Mouse (Mus musculus) liver, postnatal 0 days (tissue): Measurements from ENCODE around the gene Atp6v1g1. TPM values are rescaled to one million over a fixed set of nuclear protein-coding genes. Genes with fewer than 3 reads are reported as not detected.
A peak's percentile ranks its signal among the peaks of the same experiment; 100 is the strongest.

ENCODE experiments used
- ATAC-seq: fragments of 200-750 bp; cut with Nextera tagmentation; 2 replicates; pipeline ENCODE4 v1.8.0; 2017; ENCODE audit warnings: mild to moderate bottlenecking, moderate library complexity
- DNase-seq: peaks from one replicate; pipeline ENCODE4 v3.0.0-alpha.2; 2016
- H3K27ac ChIP-seq: fragments of 300-500 bp; sonication (generic); 2 replicates; pipeline ENCODE4 v1.5.1; 2014; ENCODE audit warnings: antibody characterized with exemption, moderate library complexity, mild to moderate bottlenecking, low read depth
- H3K27me3 ChIP-seq: fragments of 300-500 bp; sonication (generic); 2 replicates; pipeline ENCODE4 v1.6.1; 2014; ENCODE audit warnings: low read length, control low read depth, mixed read lengths; ENCODE audit not compliant: insufficient read depth
- H3K36me3 ChIP-seq: fragments of 300-500 bp; sonication (generic); replicated peaks from 2 replicates; pipeline ENCODE4 v1.6.1; 2014; ENCODE audit warnings: mild to moderate bottlenecking, control low read depth, low read length, moderate library complexity, mixed read lengths; ENCODE audit not compliant: insufficient read depth
- H3K4me1 ChIP-seq: fragments of 300-500 bp; sonication (generic); 2 replicates; pipeline ENCODE4 v1.6.1; 2014; ENCODE audit warnings: antibody characterized with exemption, mild to moderate bottlenecking, control low read depth; ENCODE audit not compliant: insufficient read depth
- H3K4me2 ChIP-seq: fragments of 300-500 bp; sonication (generic); 2 replicates; pipeline ENCODE4 v1.6.1; 2014; ENCODE audit warnings: low read depth, mild to moderate bottlenecking, low read length, moderate library complexity, mixed read lengths
- H3K4me3 ChIP-seq: fragments of 300-500 bp; sonication (generic); 2 replicates; pipeline ENCODE4 v1.5.1; 2014; ENCODE audit warnings: low read depth, low read length
- H3K9ac ChIP-seq: fragments of 300-500 bp; sonication (generic); replicated peaks from 2 replicates; pipeline ENCODE4 v1.6.1; 2014; ENCODE audit warnings: mild to moderate bottlenecking, moderate library complexity
- H3K9me3 ChIP-seq: fragments of 300-500 bp; sonication (generic); 2 replicates; pipeline ENCODE4 v1.6.1; 2016; ENCODE audit warnings: mild to moderate bottlenecking, control low read depth, low read length, mixed read lengths
- CTCF ChIP-seq: sonication (generic); IDR thresholded peaks from 2 replicates; pipeline ENCODE4 v1.5.1; 2016; ENCODE audit warnings: antibody characterized with exemption, low read depth
- EP300 ChIP-seq: IDR thresholded peaks from 2 replicates; pipeline ENCODE4 v1.6.1; 2016; ENCODE audit warnings: antibody characterized with exemption, low read depth, mild to moderate bottlenecking
- WGBS: fragments of 180-500 bp; shearing (Covaris S2); extraction: QIAGEN DNeasy Blood & Tissue Kit; methylation state at CpG from one replicate; pipeline ENCODE4 v1.1.7; 2014; ENCODE audit not compliant: insufficient replicate concordance; 5-methylcytosine and 5-hydroxymethylcytosine counted together
- polyA plus RNA-seq: library from polyadenylated mRNA; unstranded; fragments of >200 nt; fragmentation: Nextera tagmentation; extraction: Ambion mirVana; gene quantifications from 2 replicates; pipeline ENCODE4 v1.2.1, GENCODE M21; 2015

The Atp6v1g1 gene
- polyA plus RNA-seq, result 148 and 152 TPM in 2 replicates

GRCm38 (mm10) chr4:63544494-63545230 is at the start of gene Atp6v1g1:
Gene Atp6v1g1 (plus strand): TSS chr4:63544772.
- under 1% methylated on average over 46 of the region's 57 CpGs for WGBS
- H3K27me3 ChIP-seq, result no peaks in the 10 kb centered on the region
- peaks cover 30% of the 10 kb centered on the region for H3K4me1 ChIP-seq
- peaks cover 16% of the 10 kb centered on the region for H3K36me3 ChIP-seq
- peak within 1 kb of the TSS; percentile 64 for H3K4me3 ChIP-seq
- TF ChIP-seq CTCF (no peak), EP300 (peak; percentile 40; the same call in 1 of the 2 replicates)
- DNase-seq (peak; percentile 95), ATAC-seq (peak; percentile 94)
- H3K9me3 ChIP-seq, result no peaks in the 10 kb centered on the region
- H3K4me2 ChIP-seq, result peak within 1 kb of the TSS; percentile 72
- H3K27ac ChIP-seq, result peak within 1 kb of the TSS; percentile 88
- H3K9ac ChIP-seq, result peak within 1 kb of the TSS; percentile 82

GRCm38 (mm10) chr4:63494967-63495914 is 49.3 kb upstream of the Atp6v1g1 start:
- ATAC-seq (peak; percentile 69), DNase-seq (peak; percentile 63)
- WGBS, result 2% methylated on average over 102 of the region's 107 CpGs
- Histone ChIP-seq H3K36me3 (no peaks in the 10 kb centered on the region), H3K27ac (no peak overlapping the region), H3K4me3 (peak overlapping the region; percentile 59), H3K9ac (peak overlapping the region; percentile 39; the same call in 1 of the 2 replicates), H3K4me1 (peaks cover 7% of the 10 kb centered on the region; the same call in 1 of the 2 replicates), H3K4me2 (peak overlapping the region; percentile 73), H3K9me3 (no peaks in the 10 kb centered on the region), H3K27me3 (peaks cover 41% of the 10 kb centered on the region)
- TF ChIP-seq EP300, result no peak
- no peak for TF ChIP-seq CTCF

- Histone ChIP-seq H3K27me3 (peaks cover 45% of the 10 kb centered on the region), H3K9me3 (no peaks in the 10 kb centered on the region), H3K4me3 (peak within 1 kb of the TSS; percentile 59), H3K4me1 (peaks cover 7% of the 10 kb centered on the region; the same call in 1 of the 2 replicates), H3K36me3 (no peaks in the 10 kb centered on the region), H3K9ac (peak within 1 kb of the TSS; percentile 39; the same call in 1 of the 2 replicates), H3K4me2 (peak within 1 kb of the TSS; percentile 73), H3K27ac (no peak within 1 kb of the TSS)
- DNase-seq (peak; percentile 81), ATAC-seq (peak; percentile 71)
- WGBS, result 0% methylated on average over 32 of the region's 34 CpGs
- TF ChIP-seq EP300, result no peak
These were observed 48.7 kb upstream of the Atp6v1g1 start, which contains the start of gene Whrn for GRCm38 (mm10) chr4:63495915-63496278. Gene Whrn (minus strand): TSS chr4:63495991.

- no peaks in the 10 kb centered on the region for H3K9me3 ChIP-seq
- H3K36me3 ChIP-seq, result no peaks in the 10 kb centered on the region
- TF ChIP-seq EP300, result no peak
- no peak for TF ChIP-seq CTCF
- 8% methylated on average over 6 of the region's 6 CpGs for WGBS
- H3K4me3 ChIP-seq, result peak overlapping the region; percentile 59
- H3K27ac ChIP-seq, result no peak overlapping the region
- no peak overlapping the region for H3K9ac ChIP-seq
- peaks cover 46% of the 10 kb centered on the region for H3K27me3 ChIP-seq
- peaks cover 7% of the 10 kb centered on the region; the same call in 1 of the 2 replicates for H3K4me1 ChIP-seq
- DNase-seq (no peak), ATAC-seq (no peak)
- peak overlapping the region; percentile 73 for H3K4me2 ChIP-seq
These were observed 48.3 kb upstream of the Atp6v1g1 start for GRCm38 (mm10) chr4:63496312-63496711.

GRCm38 (mm10) chr4:63498346-63498745 is 46.2 kb upstream of the Atp6v1g1 start:
- no peak for DNase-seq
- Histone ChIP-seq H3K4me3 (no peak overlapping the region), H3K27ac (no peak overlapping the region), H3K36me3 (no peaks in the 10 kb centered on the region), H3K9me3 (no peaks in the 10 kb centered on the region), H3K4me2 (no peak overlapping the region), H3K9ac (no peak overlapping the region), H3K27me3 (peaks cover 41% of the 10 kb centered on the region), H3K4me1 (peaks cover 7% of the 10 kb centered on the region; the same call in 1 of the 2 replicates)
- TF ChIP-seq CTCF (peak; percentile 49), EP300 (no peak)
- no peak for ATAC-seq
- WGBS, result 34% methylated on average over 3 of the region's 3 CpGs

GRCm38 (mm10) chr4:63501050-63501449 is 43.5 kb upstream of the Atp6v1g1 start:
- 55% methylated on average over 5 of the region's 5 CpGs for WGBS
- no peak for DNase-seq
- H3K4me2 ChIP-seq, result no peak overlapping the region
- ATAC-seq, result no peak
- H3K27me3 ChIP-seq, result peaks cover 15% of the 10 kb centered on the region; the same call in 1 of the 2 replicates
- TF ChIP-seq EP300 (no peak), CTCF (no peak)
- H3K27ac ChIP-seq, result no peak overlapping the region
- no peak overlapping the region for H3K4me3 ChIP-seq
- H3K4me1 ChIP-seq, result no peaks in the 10 kb centered on the region
- H3K36me3 ChIP-seq, result no peaks in the 10 kb centered on the region
- no peak overlapping the region for H3K9ac ChIP-seq
- H3K9me3 ChIP-seq, result no peaks in the 10 kb centered on the region
